Mouse (Mus musculus) left cerebral cortex, postnatal 4 days (tissue): ENCODE measurements at regions not wholly inside any gene's neighbourhood (a gene's known extent, or its start where the extent isn't known, plus 50 kb on each side); places are given as distances from the start of the nearest gene placed in this dataset.
"Not testable (repeated sequence)": the region's sequence is repeated elsewhere in the genome, so short reads cannot be mapped to it uniquely, and the experiment has no call there.

Experiments
- DNase-seq: peaks from one replicate; pipeline ENCODE4 v3.0.0-alpha.2; 2022
- intact Hi-C: fragments of 180-260 bp; cut with DNase I; formaldehyde crosslinking; loops from one replicate; pipeline ENCODE4 v1.15.1; 2025

DNA sequence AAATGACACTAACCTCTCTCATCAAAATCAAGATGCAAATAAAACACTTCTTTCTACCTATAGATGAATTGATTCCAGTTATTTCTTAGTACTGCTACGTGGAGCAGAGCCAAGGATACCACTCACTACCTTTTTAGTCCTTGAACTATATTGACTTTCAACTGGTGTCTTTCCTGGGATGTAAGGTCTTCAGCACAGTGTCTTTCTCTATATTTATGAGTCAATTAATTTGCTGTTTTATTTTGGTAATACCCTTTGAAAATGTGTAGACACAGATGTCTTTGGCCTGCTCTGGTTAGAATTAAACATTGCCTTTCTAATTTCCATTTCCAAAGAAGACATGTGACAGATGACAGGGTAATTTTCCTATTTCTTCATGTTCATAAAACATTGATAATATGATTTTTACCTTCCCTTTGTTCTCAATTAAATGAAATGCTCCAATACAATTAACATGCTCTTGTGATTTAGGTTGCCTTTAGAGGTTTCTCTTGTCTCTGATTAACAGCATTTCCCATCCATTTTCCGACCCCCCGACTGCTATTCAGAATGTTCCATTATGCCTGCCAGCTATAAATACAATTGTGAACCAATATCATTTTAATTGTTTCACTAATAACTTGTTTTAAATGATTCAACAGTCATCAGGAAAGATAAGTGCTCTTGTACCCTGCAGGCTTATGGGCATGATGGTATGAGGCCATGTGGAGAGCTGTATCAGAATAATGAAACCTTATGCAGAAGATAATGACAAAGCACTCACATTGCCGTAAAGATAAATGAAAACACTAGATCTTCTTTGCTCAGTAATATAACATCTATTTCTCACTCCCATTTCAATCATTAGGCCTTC is 266.2 kb upstream of the 1700008P02Rik start:
- no peak for DNase-seq
- intact Hi-C loops, result no loop called here

DNA sequence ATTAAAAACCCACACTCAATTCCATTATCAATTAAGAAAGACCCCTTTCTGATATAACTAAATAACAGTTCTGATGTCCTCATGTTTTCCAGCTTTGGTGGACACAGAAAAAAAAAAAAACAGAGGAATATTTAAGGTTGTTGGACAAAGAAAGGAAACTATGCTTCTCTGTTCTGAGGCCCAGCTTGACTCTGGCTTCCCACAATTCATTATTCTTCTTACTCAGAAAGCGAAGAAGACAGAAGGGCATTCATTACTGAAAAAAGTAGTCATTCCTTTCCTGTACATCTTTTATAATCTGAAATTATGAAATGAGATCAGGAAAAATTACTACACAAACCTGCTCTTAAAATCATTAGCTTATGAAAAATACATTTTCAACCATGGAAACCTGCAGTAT is 263.2 kb upstream of the 1700008P02Rik start:
- no peak for DNase-seq
- intact Hi-C loops, result no loop called here

- intact Hi-C loops, result no loop called here
- DNase-seq, result no peak
Measured at GRCm38 (mm10) chr3:6876265-6876664, 256.0 kb upstream of the 1700008P02Rik start.

- DNase-seq, result no peak
- intact Hi-C loops, result no loop called here
Measured at GRCm38 (mm10) chr3:6872170-6872569, 251.9 kb upstream of the 1700008P02Rik start.

- no peak for DNase-seq
- intact Hi-C loops, result no loop called here
Measured at GRCm38 (mm10) chr3:6871752-6872151, 251.5 kb upstream of the 1700008P02Rik start.

- no peak for DNase-seq
- intact Hi-C loops, result no loop called here
Measured at GRCm38 (mm10) chr3:6866148-6866483, 245.9 kb upstream of the 1700008P02Rik start.

- intact Hi-C loops, result no loop called here
Measured at GRCm38 (mm10) chr3:6865462-6866147, 245.4 kb upstream of the 1700008P02Rik start.

DNA sequence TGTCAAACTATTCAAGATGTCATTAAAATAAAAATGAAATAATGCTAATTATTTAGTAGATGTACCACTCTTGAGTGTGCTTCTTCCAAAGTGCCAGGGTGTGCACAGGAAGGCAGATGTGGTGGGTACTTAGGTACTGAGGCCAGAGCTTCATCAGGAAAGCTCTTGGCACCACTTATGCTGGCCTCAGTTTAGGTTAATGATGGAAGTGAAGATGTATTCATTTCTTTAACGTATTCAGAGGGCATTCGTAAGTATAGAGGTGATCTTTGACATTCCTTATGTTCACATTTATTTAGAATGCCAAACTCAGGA is 239.6 kb upstream of the 1700008P02Rik start:
- intact Hi-C loops, result no loop called here
- no peak for DNase-seq

More at GRCm38 (mm10) chr3:6865462-6866147, 245.4 kb upstream of the 1700008P02Rik start:
- peak; percentile 90 for DNase-seq

- no peak for DNase-seq
- intact Hi-C loops, result no loop called here
Measured at GRCm38 (mm10) chr3:6858982-6859865, 239.0 kb upstream of the 1700008P02Rik start.

DNA sequence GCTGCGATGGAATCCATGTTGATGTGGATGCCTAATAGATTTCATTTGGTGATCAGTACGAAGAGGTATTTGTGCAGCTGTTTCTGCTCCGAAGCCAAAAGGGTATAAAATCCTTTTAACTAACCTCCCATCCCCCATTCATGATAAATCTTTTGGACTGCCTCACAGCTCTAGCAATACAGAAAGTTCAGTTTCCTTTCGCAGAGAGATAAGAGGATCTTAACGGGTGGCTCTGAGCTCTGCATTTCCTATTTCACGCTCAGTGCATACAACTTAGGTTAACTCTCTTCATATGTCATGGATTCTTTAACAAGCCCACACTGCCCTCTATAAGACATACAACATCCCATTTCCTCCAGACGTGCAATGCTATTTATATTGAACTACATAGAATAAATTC is 199.1 kb upstream of the 1700008P02Rik start:
- DNase-seq, result no peak
- intact Hi-C loops, result no loop called here

- no peak for DNase-seq
- intact Hi-C loops, result no loop called here
Measured at GRCm38 (mm10) chr3:6812346-6812745, 192.1 kb upstream of the 1700008P02Rik start.

DNA sequence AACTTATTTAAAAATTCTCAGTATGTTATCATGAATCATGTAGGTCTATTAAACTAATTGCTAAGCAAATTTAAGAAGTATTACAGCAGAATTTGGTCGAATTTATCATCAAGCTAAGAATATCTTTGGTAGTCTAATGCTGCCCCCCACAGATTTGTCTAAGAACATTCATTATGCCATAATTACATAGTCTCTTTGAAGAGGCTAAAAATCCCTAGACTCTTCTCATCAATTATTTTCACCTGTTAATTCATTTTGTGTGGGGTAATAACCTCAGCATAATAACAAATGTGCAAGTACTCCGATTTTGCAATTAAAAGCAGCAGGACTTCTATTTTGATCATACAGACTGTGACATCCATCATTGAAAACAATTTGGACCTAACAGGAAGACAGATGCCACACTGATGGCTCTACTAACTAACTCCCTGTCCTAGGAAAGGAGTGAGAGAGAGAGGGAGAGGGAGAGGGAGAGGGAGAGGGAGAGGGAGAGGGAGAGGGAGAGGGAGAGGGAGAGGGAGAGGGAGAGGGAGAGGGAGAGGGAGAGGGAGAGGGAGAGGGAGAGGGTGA is 189.2 kb upstream of the 1700008P02Rik start:
- no peak for DNase-seq
- intact Hi-C loops, result no loop called here

GRCm38 (mm10) chr3:6800092-6800716 is 180.0 kb upstream of the 1700008P02Rik start:
- intact Hi-C loops, DNase-seq: not testable (repeated sequence)

- DNase-seq, result no peak
- intact Hi-C loops, result no loop called here
Measured at GRCm38 (mm10) chr3:6768506-6768905, 148.3 kb upstream of the 1700008P02Rik start.

DNA sequence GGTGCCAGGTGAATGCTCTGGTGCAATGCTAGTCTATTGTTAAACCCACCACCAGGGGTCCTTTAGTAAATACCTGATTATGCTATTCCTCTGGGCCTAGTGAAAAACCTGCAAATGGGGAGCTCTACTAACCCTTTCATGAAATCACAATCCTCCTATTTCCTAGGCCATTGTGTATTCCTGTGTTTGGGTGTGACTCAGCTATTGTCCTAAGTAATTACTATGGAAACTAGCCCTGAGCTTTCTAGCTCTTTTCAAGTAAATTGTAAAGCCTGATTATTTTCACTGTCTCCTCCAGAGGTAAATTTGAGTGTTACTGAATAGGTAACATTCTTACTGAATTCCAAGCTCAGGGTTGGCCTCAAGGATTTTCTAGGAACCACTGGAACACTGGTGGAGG is 147.8 kb upstream of the 1700008P02Rik start:
- intact Hi-C loops, DNase-seq: not testable (repeated sequence)

GRCm38 (mm10) chr3:6759172-6759571 is 138.9 kb upstream of the 1700008P02Rik start:
- DNase-seq, result peak; percentile 1
- intact Hi-C loops, result no loop called here

- no peak for DNase-seq
- intact Hi-C loops, result no loop called here
Measured at GRCm38 (mm10) chr3:6757562-6757961, 137.3 kb upstream of the 1700008P02Rik start.

DNA sequence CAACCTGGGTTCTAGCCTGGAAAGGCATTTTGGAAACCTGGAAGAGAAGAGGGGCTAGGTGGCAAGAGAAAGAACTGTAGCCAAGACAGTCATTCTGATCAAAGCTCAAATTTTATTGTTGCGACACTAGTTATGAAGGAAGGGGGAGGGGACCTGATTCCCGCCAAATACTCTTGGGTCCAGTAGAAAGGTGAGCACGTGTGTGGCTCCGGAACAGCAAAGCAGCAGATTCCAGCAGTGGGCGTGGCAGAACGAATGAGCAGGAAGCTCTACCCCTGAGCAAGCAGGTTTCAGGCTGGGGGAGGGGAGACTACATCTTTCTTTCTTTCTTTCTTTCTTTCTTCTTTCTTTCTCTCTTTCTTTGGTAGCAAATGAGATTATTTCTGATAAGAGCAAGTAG is 130.5 kb upstream of the 1700008P02Rik start:
- intact Hi-C loops, DNase-seq: not testable (repeated sequence)

GRCm38 (mm10) chr3:6731372-6732297 is 111.4 kb upstream of the 1700008P02Rik start:
- no peak for DNase-seq
- intact Hi-C loops, result no loop called here
